Mouse (Mus musculus): Measurements from ENCODE around the gene Stx8.
A peak's percentile ranks its signal among the peaks of the same experiment; 100 is the strongest.

Gene Stx8

GRCm38 (mm10) chr11:67965905-67966878 is at the start of gene Stx8:
Gene Stx8, plus strand, starts transcription at chr11:67966193.
- DNase-seq (ENCODE audit: low spot score), result peak; percentile 88

DNA sequence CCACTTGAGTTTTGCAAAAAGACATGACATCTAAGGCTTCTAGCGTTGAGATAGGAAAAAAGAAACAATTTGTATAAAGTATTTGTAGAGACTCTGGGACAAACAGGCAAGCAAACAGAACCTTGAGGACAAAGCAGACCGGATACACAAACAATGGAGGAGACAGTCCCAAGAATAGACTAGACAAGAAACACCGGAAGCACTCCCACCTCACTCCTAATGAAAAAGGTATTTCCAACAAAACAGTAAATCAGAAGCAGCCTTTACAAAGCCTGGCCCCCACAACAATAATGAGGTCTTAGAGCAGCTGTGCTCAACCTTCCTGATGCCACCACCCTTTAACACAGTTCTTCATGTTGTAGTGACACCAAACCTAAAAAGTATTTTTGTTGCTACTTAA is 48.9 kb upstream of the Stx8 start:
- no peak for DNase-seq (ENCODE audit: low spot score)

DNA sequence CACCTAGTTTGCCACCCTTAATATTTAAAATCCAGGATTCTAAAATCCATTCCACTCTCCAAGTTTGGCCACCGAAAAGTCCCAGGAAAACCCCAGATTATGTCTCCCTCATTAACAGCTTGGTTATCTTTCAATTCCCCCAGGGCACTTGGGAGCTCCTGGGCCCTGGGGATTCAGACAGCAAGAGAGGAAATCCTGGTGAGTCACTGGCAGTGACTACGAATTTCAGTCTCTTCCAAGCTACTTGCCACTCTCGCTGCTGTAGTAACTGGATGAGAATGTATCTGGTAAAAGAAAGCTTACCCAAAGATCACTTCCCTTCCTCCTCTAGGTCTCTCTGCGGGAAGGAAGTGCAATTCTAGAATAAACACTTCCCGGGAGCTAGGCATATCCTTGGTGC is 46.4 kb upstream of the Stx8 start:
- DNase-seq (ENCODE audit: low spot score), result no peak

GRCm38 (mm10) chr11:67920226-67920960 is 45.6 kb upstream of the Stx8 start:
- DNase-seq (ENCODE audit: low spot score), result no peak

DNA sequence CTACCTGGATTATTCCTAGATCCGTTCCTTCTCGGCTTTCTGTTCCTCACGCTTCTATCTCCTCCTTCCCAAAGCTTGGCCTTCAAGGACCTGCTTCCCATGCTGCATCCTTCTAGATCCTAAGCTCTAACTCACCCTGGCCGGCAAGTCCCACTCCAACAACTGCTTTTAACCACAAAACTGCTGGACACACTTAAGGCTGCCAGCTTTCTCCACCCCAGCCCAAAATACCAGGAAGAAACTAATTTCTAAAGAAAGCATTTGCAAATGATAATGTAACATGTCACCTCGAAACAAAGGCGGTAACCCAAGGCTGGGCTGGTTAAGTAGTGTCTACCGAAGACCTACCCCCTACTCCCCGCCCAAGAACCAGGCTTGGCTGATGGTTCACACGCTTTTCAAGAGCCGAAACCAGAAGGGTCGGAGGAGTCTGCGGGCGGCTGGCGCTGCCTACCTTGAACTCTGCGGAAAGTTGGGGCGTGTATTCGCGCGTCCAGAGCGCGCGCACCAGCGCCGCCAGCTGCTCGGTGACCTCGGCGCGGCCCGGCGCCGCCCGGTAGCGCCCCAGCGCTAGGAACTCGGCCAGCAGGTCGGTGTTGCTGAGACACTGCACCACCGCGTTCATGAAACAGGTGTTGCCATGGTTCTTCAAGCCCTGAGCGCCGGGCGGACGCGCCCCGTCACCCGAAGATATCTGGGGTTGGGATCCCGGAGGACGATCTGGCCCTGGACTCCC is 44.7 kb upstream of the Stx8 start:
- DNase-seq (ENCODE audit: low spot score), result peak; percentile 58

DNA sequence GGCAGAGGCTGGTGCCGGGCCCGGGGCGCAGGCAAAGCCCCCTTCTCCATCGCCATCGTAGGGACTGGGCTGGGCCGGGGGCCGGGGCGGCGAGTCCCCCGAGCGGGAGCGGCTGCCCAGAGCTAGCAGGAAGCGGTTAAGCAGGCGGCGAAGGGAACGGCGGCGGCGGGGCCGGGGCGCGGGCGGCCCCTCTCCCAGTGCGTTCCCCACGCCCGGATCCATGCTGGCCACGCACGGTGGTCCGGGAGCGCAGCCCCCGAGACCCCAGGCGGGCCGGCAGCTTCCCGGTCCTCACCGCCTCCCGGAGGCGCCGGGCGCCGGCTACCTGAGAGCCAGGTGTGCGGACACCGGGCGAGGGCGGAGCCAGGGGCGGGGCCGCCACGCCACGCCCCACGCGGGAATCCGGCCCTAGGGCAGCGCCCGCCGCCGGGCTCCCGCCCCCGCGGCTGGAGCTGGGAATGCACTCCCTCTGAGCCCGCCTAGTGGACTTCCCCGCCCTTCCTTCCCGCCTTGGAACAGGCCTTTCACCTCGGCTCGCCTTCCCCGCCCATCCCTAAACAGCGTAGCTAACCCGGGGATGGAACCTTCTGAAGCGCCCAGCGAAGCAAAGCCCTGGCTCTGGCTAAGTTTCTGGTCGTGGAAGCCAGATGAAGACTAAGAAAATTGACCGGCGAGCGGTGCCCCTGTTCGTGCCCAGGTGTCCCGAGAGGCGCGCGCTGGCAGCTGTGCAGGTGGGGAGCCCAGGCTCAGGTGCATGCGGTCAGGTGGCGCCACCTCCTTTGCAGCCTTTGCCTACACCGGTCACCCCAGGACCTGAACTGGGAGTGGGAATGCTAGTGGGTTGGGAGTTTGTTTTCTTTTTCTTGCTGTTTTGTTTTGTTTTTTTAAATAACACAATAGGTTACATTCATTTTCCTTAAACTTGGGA is 43.9 kb upstream of the Stx8 start, which contains the start of gene Usp43:
Usp43 (minus strand) TSS at position 327 of the 928 bp plus-strand sequence.
- peak; percentile 76 for DNase-seq (ENCODE audit: low spot score)

DNA sequence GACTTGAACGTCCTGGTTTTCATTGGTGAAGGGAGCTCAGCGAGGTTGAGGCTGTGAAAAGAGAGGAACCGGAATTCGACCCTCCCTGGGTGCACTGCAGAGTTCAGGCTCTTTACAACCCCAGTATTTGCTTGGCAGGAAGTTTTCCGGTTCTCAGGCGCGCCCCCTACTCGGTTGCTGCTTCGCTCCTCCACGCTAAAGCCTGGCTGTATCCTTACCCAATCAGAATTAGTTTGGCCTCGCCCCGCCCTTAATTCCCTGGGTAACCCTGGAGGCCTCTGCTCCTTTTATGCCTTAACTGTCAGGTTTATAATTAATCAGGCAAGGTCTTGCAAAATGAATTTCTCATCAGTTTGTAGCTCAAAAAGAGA is 43.3 kb upstream of the Stx8 start:
- peak; percentile 92 for DNase-seq (ENCODE audit: low spot score)

DNA sequence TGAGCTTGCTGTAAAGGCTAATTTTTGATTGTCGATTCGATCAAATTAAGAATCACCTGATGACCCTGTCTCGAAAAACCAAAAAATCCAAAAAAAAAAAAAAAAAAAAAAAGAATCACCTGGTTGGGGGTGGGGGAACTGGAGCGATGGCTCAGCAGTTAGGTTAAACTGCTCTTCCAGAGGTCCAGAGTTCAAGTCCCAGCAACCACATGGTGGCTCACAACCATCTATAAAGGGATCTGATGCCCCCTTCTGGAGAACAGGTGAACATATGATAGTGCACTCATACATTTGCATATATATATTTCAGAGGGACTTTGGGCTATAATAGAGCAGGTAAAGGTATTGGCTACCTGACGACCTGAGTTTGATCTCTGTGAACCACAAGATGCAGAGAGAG is 42.3 kb upstream of the Stx8 start:
- DNase-seq (ENCODE audit: low spot score), result no peak

GRCm38 (mm10) chr11:67925000-67925399 is 41.0 kb upstream of the Stx8 start:
- DNase-seq (ENCODE audit: low spot score), result no peak

DNA sequence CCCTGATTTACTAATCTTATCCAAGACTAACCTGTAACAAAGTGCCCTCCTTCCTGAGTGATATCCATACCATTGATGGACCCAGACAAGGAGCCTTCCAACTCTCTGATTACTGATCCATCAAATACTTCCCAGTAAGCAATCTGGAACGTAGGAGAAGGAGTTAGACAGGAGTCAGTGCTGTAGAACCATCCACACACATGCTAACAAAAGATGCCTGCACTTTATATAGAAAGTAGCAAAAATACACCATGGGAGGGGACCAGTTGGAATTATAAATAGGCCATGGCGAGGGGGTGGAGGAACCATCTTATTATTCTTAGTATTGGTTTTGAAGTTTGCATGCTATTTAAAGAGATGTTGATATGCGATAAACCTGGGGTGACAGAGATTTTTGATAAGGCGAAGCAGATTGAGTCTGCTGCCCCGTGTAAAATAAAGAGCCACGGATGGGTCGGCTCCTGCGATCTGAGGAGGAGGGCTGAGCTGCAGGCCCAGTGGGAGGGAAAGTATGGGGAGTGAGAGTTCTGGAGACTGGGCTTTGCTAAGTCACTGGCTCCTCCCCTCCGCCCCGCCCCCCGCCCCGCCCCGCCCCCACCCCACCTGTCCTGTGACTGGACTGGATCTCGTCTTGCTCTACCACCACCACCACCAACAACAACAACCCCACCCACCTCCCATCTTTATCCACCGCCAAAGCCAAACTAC is 39.5 kb upstream of the Stx8 start:
- DNase-seq (ENCODE audit: low spot score), result no peak

DNA sequence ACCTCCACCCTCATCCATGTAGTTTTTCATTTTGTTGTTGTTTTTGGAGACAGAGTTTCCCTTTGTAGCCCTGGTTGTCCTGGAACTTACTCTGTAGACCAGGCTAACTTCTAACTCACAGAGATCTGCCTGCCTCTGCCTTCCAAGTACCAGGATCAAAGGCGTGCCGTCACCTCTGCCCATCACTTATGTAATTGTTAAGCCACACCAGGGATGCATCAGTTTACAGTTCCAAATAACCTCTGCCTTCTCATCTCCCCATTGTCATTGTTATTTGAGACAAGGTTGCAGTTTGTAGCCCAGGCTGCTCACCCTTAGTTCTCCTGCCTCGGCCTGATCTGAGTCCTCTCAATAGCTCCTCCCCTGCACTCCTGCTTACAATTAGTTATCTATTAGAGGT is 33.8 kb upstream of the Stx8 start:
- DNase-seq (ENCODE audit: low spot score), result no peak

- DNase-seq (ENCODE audit: low spot score), result no peak
These were observed 17.8 kb upstream of the Stx8 start for GRCm38 (mm10) chr11:67948229-67948628.

GRCm38 (mm10) chr11:67949475-67949874 is 16.5 kb upstream of the Stx8 start:
- no peak for DNase-seq (ENCODE audit: low spot score)

GRCm38 (mm10) chr11:67953604-67954003 is 12.4 kb upstream of the Stx8 start:
- no peak for DNase-seq (ENCODE audit: low spot score)

DNA sequence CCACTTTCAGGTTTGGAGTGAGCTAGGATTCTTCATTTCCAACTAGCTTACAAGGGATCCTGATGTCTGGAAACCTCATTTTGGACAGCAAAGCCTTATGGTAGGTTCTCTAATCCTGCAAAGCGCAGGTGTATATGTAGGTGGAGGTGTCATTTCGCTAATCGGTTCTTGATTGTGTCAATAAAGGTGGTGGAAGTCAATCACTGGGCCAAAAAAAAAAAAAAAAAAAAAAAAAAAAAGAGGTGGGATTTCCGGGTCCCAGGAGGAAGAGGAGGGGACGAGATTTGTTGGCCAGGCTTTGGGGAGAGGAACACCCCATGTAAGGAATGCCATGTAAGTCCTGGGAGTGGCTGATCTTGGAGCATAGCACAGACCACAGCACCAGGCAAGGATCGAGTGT is 11.6 kb upstream of the Stx8 start:
- DNase-seq (ENCODE audit: low spot score), result no peak

DNA sequence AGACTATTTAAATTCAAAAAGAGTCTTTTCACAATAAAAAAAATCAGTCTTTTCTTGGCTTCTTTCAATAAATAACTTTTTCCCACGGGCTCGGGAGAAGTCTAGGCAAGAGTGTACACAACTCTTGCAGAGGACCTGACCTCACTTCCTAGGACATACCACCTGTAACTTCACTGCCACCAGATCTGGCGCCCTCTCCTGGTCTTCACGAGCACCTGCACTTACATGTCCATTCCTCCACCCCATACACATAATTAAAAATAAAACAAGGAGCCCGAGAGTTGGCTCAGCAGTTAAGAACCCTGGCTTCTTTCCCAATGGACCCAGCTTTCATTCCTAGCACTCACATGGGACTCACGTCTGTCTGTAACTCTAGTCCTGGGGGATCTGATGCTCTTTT is 1.9 kb upstream of the Stx8 start:
- peak; percentile 9 for DNase-seq (ENCODE audit: low spot score)

- DNase-seq (ENCODE audit: low spot score), result peak; percentile 91
These were observed 630 bp upstream of the Stx8 start, which contains the start of gene Cfap52 for GRCm38 (mm10) chr11:67965242-67965883. Gene Cfap52, minus strand, starts transcription at chr11:67965651.

- DNase-seq (ENCODE audit: low spot score), result no peak
These were observed 1.8 kb downstream of the Stx8 start for GRCm38 (mm10) chr11:67967831-67968230.

DNA sequence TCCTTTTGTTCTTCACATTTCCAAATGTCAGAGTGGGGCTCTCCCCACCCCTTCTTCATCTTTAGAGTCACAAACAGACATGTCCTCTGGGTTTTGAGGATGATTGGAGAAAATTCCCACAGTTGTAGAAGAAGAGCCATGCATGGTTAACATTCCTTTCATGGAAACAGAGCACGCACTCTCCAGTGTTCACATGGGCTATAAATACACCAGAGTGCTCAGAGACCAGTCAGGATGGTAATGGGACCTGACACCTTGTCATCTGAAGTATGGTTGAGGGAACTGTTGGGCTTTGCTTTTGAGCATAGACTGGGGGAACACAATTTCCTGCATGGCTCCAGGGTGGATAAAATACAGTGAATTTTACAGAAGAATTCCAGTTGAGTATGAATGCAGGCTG is 6.6 kb downstream of the Stx8 start:
- no peak for DNase-seq (ENCODE audit: low spot score)

- DNase-seq (ENCODE audit: low spot score), result no peak
These were observed 7.2 kb downstream of the Stx8 start for GRCm38 (mm10) chr11:67973225-67973624.

Measured in embryo, embryonic 10.5 days (tissue).